Mouse (Mus musculus): ENCODE data around the gene Wnt5a. TPM values are rescaled to one million over a fixed set of nuclear protein-coding genes. Genes with fewer than 3 reads are reported as not detected.

Wnt5a gene
- polyA plus RNA-seq, 1 experiment from 2014 or later: 0.14 TPM

DNA sequence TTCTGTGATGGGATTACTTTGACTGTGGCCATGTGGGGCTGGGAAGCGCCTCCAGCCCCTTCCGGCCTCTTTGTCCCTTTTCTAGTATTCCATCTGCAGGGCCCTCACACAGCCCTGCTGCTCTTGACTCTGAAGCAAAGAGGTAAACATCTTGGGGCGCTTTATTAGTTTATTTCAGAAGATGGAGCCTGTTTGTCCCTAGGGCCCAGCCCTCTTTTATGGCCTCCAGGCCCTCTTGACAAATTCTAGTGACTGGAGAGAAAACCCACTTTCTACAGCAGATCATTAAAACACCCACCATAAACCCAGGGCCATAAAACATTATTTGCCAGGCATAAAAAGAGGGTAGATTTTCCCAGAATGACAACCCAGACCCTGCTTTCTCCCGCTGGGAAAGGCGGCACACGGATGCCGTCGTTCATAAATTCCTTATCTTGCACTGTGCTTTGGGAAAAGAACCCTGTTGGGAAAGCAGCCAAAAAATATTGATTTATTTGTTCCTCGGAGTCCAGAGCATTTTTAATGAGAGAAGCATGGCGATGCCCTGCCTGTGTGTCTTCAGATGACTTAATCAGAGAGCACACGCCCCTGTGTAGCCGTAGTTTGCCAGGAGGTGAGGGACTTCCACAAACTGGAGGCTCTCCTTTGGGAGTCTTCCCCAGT, 3.2 kb upstream of the Wnt5a start:
- no peak for DNase-seq
- peaks cover 42% of the 10 kb centered on the region for H3K27me3 ChIP-seq (ENCODE audit: insufficient read depth, low read length)
- H3K4me3 ChIP-seq (ENCODE audit: low read depth, low read length): no peak overlapping the region
- no peaks in the 10 kb centered on the region for H3K9me3 ChIP-seq (ENCODE audit: low read length)
- no peak for ATAC-seq
- WGBS (ENCODE audit: insufficient replicate concordance): 55% methylated on average over 12 of the region's 12 CpGs
- no peaks in the 10 kb centered on the region for H3K36me3 ChIP-seq (replicated peaks; ENCODE audit: insufficient read depth, low read length)
- H3K27ac ChIP-seq (ENCODE audit: low read depth): no peak overlapping the region
- TF ChIP-seq CTCF (IDR thresholded peaks at IDR 0.05; ENCODE audit: low read depth) (no peak), EP300 (IDR thresholded peaks at IDR 0.05; ENCODE audit: low read depth) (no peak)
- H3K4me2 ChIP-seq (ENCODE audit: low read depth, low read length): no peak overlapping the region
- peaks cover under 1% of the 10 kb centered on the region; the same call in 1 of the 2 replicates for H3K4me1 ChIP-seq (ENCODE audit: insufficient read depth)
- H3K9ac ChIP-seq (replicated peaks): no peak overlapping the region

DNA sequence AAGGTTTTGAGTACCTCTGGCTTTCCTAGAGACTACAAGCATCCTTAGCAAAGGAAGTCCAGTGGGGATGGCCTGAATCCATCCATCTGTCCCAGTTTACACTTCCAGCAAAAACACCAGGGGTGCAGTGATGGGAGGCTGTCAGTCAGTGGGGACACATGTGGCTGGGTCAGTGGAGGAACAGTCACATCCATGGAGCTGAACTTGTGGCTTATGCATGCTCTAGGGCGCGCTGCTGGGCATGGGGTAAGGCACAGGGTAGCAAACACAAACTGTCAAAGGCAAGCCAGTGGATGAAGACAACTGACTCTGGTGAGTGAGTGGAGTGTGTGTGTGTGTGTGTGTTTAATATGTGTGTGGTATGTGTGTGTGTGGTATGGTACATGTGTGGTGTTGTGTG, 1.3 kb upstream of the Wnt5a start:
- Histone ChIP-seq H3K4me3 (ENCODE audit: low read depth, low read length) (no peak overlapping the region), H3K4me2 (ENCODE audit: low read depth, low read length) (no peak overlapping the region), H3K9me3 (ENCODE audit: low read length) (no peaks in the 10 kb centered on the region), H3K27ac (ENCODE audit: low read depth) (no peak overlapping the region), H3K36me3 (replicated peaks; ENCODE audit: insufficient read depth, low read length) (no peaks in the 10 kb centered on the region), H3K9ac (replicated peaks) (no peak overlapping the region), H3K27me3 (ENCODE audit: insufficient read depth, low read length) (peaks cover 61% of the 10 kb centered on the region), H3K4me1 (ENCODE audit: insufficient read depth) (peaks cover 3% of the 10 kb centered on the region; the same call in 1 of the 2 replicates)
- DNase-seq: no peak
- no peak for TF ChIP-seq EP300 (IDR thresholded peaks at IDR 0.05; ENCODE audit: low read depth)
- no peak for TF ChIP-seq CTCF (IDR thresholded peaks at IDR 0.05; ENCODE audit: low read depth)
- WGBS (ENCODE audit: insufficient replicate concordance): 74% methylated on average over 2 of the region's 2 CpGs
- ATAC-seq: no peak

DNA sequence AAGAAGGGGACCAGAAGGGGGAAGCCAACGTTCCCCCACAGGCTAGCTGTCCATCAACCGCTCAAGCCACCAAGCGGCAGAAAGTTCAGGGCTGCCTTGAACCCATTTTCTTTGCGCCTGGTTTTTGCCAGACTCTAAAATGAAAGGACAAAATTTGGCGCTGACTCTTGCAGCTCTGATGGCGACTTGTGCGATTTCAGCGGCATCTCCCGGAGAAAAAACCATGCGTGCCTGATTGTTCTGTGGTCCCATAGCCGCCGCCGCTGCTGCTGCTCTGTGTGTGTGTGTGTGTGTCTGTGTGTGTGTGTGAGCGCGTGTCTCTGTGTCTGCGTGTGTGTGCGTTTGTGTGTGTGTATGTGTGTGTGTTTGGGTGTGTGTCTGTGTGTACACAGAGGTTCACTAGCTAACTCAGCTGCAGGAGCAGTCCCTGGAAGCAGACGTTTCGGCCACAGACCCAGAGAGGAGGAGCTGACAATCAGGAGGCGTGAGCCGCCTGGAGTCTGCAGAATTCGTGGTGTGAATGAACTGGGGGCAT, 568 bp downstream of the Wnt5a start:
- peak; percentile 17 for DNase-seq
- TF ChIP-seq EP300 (IDR thresholded peaks at IDR 0.05; ENCODE audit: low read depth) (no peak), CTCF (IDR thresholded peaks at IDR 0.05; ENCODE audit: low read depth) (0 out of 2 replicates have a peak, but pooled peaks have one; percentile 12)
- Histone ChIP-seq H3K27ac (ENCODE audit: low read depth) (no peak overlapping the region), H3K4me1 (ENCODE audit: insufficient read depth) (peaks cover 3% of the 10 kb centered on the region; the same call in 1 of the 2 replicates), H3K27me3 (ENCODE audit: insufficient read depth, low read length) (peaks cover 79% of the 10 kb centered on the region), H3K36me3 (replicated peaks; ENCODE audit: insufficient read depth, low read length) (no peaks in the 10 kb centered on the region), H3K4me3 (ENCODE audit: low read depth, low read length) (peak overlapping the region; percentile 54), H3K9ac (replicated peaks) (no peak overlapping the region), H3K9me3 (ENCODE audit: low read length) (no peaks in the 10 kb centered on the region), H3K4me2 (ENCODE audit: low read depth, low read length) (peak overlapping the region; percentile 82)
- under 1% methylated on average over 22 of the region's 22 CpGs for WGBS (ENCODE audit: insufficient replicate concordance)
- no peak for ATAC-seq

DNA sequence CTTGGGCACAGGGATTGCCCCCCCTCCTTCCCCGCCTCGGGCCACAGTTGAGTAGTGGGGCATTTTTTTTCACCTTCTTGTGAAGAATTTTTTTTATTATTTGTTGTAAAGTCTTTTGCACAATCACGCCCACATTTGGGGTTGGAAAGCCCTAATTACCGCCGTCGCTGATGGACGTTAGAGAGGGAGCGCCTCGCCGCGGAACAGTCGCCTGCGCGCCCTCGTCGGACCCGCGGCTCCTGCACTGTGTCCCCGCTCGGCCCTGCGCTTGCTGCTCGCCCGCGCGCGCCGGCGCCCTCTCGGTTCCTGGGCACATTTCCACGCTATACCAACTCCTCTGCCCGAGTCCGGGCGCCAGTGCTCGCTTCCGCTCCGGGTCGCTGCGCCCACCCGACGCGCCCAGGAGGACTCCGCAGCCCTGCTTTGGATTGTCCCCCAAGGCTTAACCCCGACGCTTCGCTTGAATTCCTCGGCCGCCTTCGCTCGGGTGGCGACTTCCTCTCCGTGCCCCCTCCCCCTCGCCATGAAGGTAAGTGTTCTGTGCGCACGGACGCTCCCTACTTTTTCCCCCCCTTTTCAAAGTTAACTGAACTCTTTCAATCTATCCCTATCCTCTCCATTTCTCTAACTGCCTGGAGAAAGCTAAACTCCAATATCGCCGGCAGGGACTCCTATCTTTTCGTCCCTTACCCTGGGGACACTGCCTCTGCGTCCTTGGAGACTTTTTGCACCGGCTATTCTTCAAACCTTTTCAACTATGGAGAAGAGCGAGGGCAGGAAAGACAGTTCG, 1.2 kb downstream of the Wnt5a start:
- peaks cover 86% of the 10 kb centered on the region for H3K27me3 ChIP-seq (ENCODE audit: insufficient read depth, low read length)

DNA sequence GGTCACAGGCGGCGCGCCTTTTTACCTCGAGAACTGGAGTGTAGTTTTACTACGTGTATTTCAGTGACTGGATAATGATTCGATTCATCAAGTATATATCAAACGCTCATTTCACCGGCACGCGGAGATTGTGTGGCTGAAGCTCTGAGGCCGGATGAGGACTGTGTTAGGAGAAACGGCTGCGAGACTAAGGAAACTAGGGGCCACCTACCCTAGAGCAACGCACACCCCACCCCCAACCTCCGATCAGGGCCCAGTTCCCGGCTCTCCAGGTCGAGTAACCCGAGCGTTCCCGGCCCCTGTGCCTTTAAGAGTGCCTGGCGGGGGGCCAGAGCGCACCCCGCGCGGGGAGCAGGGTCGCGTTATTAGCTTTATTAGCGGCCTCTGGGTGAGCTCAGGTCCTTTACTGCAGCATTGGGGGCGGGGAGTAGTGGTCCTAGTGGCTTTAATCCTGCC, 1.9 kb downstream of the Wnt5a start:
- ATAC-seq: no peak
- Histone ChIP-seq H3K9me3 (ENCODE audit: low read length) (no peaks in the 10 kb centered on the region), H3K27me3 (ENCODE audit: insufficient read depth, low read length) (peaks cover 92% of the 10 kb centered on the region), H3K4me3 (ENCODE audit: low read depth, low read length) (peak overlapping the region; percentile 54), H3K4me2 (ENCODE audit: low read depth, low read length) (peak overlapping the region; percentile 82), H3K4me1 (ENCODE audit: insufficient read depth) (peaks cover 3% of the 10 kb centered on the region; the same call in 1 of the 2 replicates), H3K36me3 (replicated peaks; ENCODE audit: insufficient read depth, low read length) (no peaks in the 10 kb centered on the region), H3K27ac (ENCODE audit: low read depth) (no peak overlapping the region), H3K9ac (replicated peaks) (no peak overlapping the region)
- TF ChIP-seq EP300 (IDR thresholded peaks at IDR 0.05; ENCODE audit: low read depth) (no peak), CTCF (IDR thresholded peaks at IDR 0.05; ENCODE audit: low read depth) (no peak)
- peak; percentile 22 for DNase-seq
- WGBS (ENCODE audit: insufficient replicate concordance): 3% methylated on average over 29 of the region's 29 CpGs

More for the DNA sequence above, 1.2 kb downstream of the Wnt5a start:
- H3K9me3 ChIP-seq (ENCODE audit: low read length): no peaks in the 10 kb centered on the region
- H3K4me2 ChIP-seq (ENCODE audit: low read depth, low read length): peak overlapping the region; percentile 82
- no peak for TF ChIP-seq EP300 (IDR thresholded peaks at IDR 0.05; ENCODE audit: low read depth)
- TF ChIP-seq CTCF (IDR thresholded peaks at IDR 0.05; ENCODE audit: low read depth): no peak
- DNase-seq (peak; percentile 15), ATAC-seq (no peak)
- H3K27ac ChIP-seq (ENCODE audit: low read depth): no peak overlapping the region
- 2% methylated on average over 62 of the region's 62 CpGs for WGBS (ENCODE audit: insufficient replicate concordance)
- no peak overlapping the region for H3K9ac ChIP-seq (replicated peaks)
- H3K36me3 ChIP-seq (replicated peaks; ENCODE audit: insufficient read depth, low read length): no peaks in the 10 kb centered on the region
- H3K4me1 ChIP-seq (ENCODE audit: insufficient read depth): peaks cover 3% of the 10 kb centered on the region; the same call in 1 of the 2 replicates
- H3K4me3 ChIP-seq (ENCODE audit: low read depth, low read length): peak overlapping the region; percentile 54

GRCm38 (mm10) chr14:28507011-28507410, 2.5 kb downstream of the Wnt5a start:
- Histone ChIP-seq H3K4me1 (ENCODE audit: insufficient read depth) (peaks cover 3% of the 10 kb centered on the region; the same call in 1 of the 2 replicates), H3K27ac (ENCODE audit: low read depth) (no peak overlapping the region), H3K9ac (replicated peaks) (no peak overlapping the region), H3K9me3 (ENCODE audit: low read length) (no peaks in the 10 kb centered on the region), H3K36me3 (replicated peaks; ENCODE audit: insufficient read depth, low read length) (no peaks in the 10 kb centered on the region), H3K27me3 (ENCODE audit: insufficient read depth, low read length) (peaks cover 94% of the 10 kb centered on the region), H3K4me2 (ENCODE audit: low read depth, low read length) (peak overlapping the region; percentile 82), H3K4me3 (ENCODE audit: low read depth, low read length) (peak overlapping the region; percentile 54)
- ATAC-seq: no peak
- WGBS (ENCODE audit: insufficient replicate concordance): under 1% methylated on average over 15 of the region's 15 CpGs
- TF ChIP-seq CTCF (IDR thresholded peaks at IDR 0.05; ENCODE audit: low read depth) (no peak), EP300 (IDR thresholded peaks at IDR 0.05; ENCODE audit: low read depth) (no peak)
- no peak for DNase-seq
